ENCODE assay signal across 8 mouse cellular contexts in genomic region chr5:142816811-142817523, GRCm38 (mm10). TPM values are rescaled to one million over a fixed set of nuclear protein-coding genes. Genes with fewer than 3 reads are reported as not detected.
A peak's percentile ranks its signal among the peaks of the same experiment; 100 is the strongest.
DNase-seq lines count a peak whose midpoint lies in the region; ATAC-seq and TF ChIP-seq lines count a peak whose summit lies in the region.

No protein-coding gene starts in this region.

- peak overlapping the region; percentile 100 for H3K27ac ChIP-seq in forebrain, embryonic 11.5 days (ENCODE audit: low read depth, low read length)

- intact Hi-C loops in heart, postnatal 10 days (cut with DNase I) = loop anchor here (1.0 to 5.0 kb wide), 2 partner anchors 89 to 115 kb away; partner anchors contain the start of gene Actb

- H3ac ChIP-seq in C2C12 (ENCODE audit: control insufficient read depth, insufficient read length, low read depth) = peak overlapping the region; percentile 84

- no peaks in the 10 kb centered on the region for H3K27me3 ChIP-seq in C2C12 (ENCODE audit: control insufficient read depth, insufficient read depth, insufficient read length)
- H3K27me3 ChIP-seq in forebrain, embryonic 11.5 days (ENCODE audit: control insufficient read depth, insufficient read depth, low read length) = no peaks in the 10 kb centered on the region

- no peaks in the 10 kb centered on the region for H3K9me3 ChIP-seq in forebrain, embryonic 11.5 days (ENCODE audit: control insufficient read depth, low read length)

- H3K9ac ChIP-seq in forebrain, embryonic 11.5 days (ENCODE audit: low read length) = peak overlapping the region; percentile 100

- TF ChIP-seq CTCF in C2C12 (IDR thresholded peaks at IDR 0.05; ENCODE audit: control insufficient read depth, insufficient read depth, insufficient read length) = no peak

- H3K79me3 ChIP-seq in C2C12 (ENCODE audit: low read depth) = peaks cover 78% of the 10 kb centered on the region

- H3K4me1 ChIP-seq in forebrain, embryonic 11.5 days (replicated peaks; ENCODE audit: control insufficient read depth, insufficient read depth, low read length) = peaks cover 7% of the 10 kb centered on the region

- peaks cover 8% of the 10 kb centered on the region for H3K36me3 ChIP-seq in C2C12 (ENCODE audit: control insufficient read depth, insufficient read depth)
- no peaks in the 10 kb centered on the region; the same call in 1 of the 2 replicates for H3K36me3 ChIP-seq in forebrain, embryonic 11.5 days (ENCODE audit: control insufficient read depth, insufficient read depth, low read length)

- peak overlapping the region; percentile 78 for H3K4me3 ChIP-seq in C2C12 (ENCODE audit: insufficient read depth, poor library complexity, severe bottlenecking)
- H3K4me3 ChIP-seq in forebrain, embryonic 11.5 days (ENCODE audit: low read depth, low read length) = peak overlapping the region; percentile 87

- peak overlapping the region; percentile 96 for H3K4me2 ChIP-seq in forebrain, embryonic 11.5 days (ENCODE audit: low read depth, low read length, severe bottlenecking)

- no peak; the same call in 1 of the 2 replicates for ATAC-seq in forebrain, embryonic 11.5 days (replicated peaks; ENCODE audit: low FRiP score)

- peaks cover 90% of the 10 kb centered on the region for H3K79me2 ChIP-seq in C2C12 (ENCODE audit: control insufficient read depth, insufficient read depth)

- under 1% methylated on average over 71 of the region's 71 CpGs for WGBS in forebrain, embryonic 11.5 days

- DNase-seq in adrenal gland, adult 8-10 months = peak; percentile 60
- DNase-seq in forebrain, embryonic 11.5 days (ENCODE audit: low spot score) = peak; percentile 88
- peak; percentile 80 to 82 for DNase-seq in heart, postnatal 10 days
- peak; percentile 77 to 84 for DNase-seq in kidney, postnatal 4 days
- peak; percentile 66 to 73 for DNase-seq in lung, adult 18-20 months
- peak; percentile 81 for DNase-seq in ovary, postnatal 36 days (ENCODE audit: low spot score)
- DNase-seq in urinary bladder, postnatal 14 days (ENCODE audit: low spot score) = peak; percentile 74

TF ChIP-seq in C2C12, 6 proteins besides CTCF, POLR2A, EP300 and RAD21:
- TF ChIP-seq CEBPB (IDR thresholded peaks at IDR 0.05; ENCODE audit: low read depth) = no peak
- TF ChIP-seq FOSL1 (IDR thresholded peaks at IDR 0.05; ENCODE audit: insufficient read depth, low read length, poor library complexity, severe bottlenecking) = no peak
- no peak for TF ChIP-seq MAX (IDR thresholded peaks at IDR 0.05)
- TF ChIP-seq MYOG (IDR thresholded peaks at IDR 0.05; ENCODE audit: control insufficient read depth, extremely low read depth, insufficient read length) = no peak
- TF ChIP-seq MYOD1 (IDR thresholded peaks at IDR 0.05; ENCODE audit: control insufficient read depth, insufficient read length, low read depth) = no peak
- TF ChIP-seq USF1 (IDR thresholded peaks at IDR 0.05; ENCODE audit: low read depth) = no peak

RNA-seq across cellular contexts. Expression of gene Tnrc18, which starts 0.5 kb away (rescaled TPM):
- polyA plus RNA-seq in C2C12 (2012; fragmentation: generic; extraction: Trizol) = 44.3 TPM
- total RNA-seq in adrenal gland, adult 8-10 months (2022) = 100 to 1,000 TPM in 1 of 4 experiments, 10 to 100 TPM in 3; 75.1 to 117 (median 96.9) TPM
- 55.2 and 55.7 TPM in 2 replicates for polyA plus RNA-seq in forebrain, embryonic 11.5 days (2014; fragmentation: Nextera tagmentation; extraction: Ambion mirVana)
- total RNA-seq in heart, postnatal 10 days (2021) = 10 to 100 TPM; 80.1 to 91.3 TPM
